Mouse (Mus musculus) G1E (cell line): ENCODE measurements around the gene Sh3pxd2a.

Experiments used
- CTCF ChIP-seq: IDR thresholded peaks from 2 replicates; pipeline ENCODE4 v1.5.1; 2012; ENCODE audit warnings: low read depth, low read length, inconsistent platforms, mixed read lengths
- GATA1 ChIP-seq: IDR thresholded peaks from 2 replicates; pipeline ENCODE4 v1.6.1; 2012; ENCODE audit warnings: borderline replicate concordance, low read length, inconsistent platforms, mixed read lengths
- GATA2 ChIP-seq: IDR thresholded peaks from 2 replicates; pipeline ENCODE4 v1.6.1; 2012; ENCODE audit warnings: low read depth, low read length, inconsistent platforms, borderline replicate concordance
- POLR2AphosphoS5 ChIP-seq: IDR thresholded peaks from 2 replicates; pipeline ENCODE4 v1.6.1; 2012; ENCODE audit warnings: low read depth, low read length, inconsistent platforms; ENCODE audit not compliant: insufficient replicate concordance
- TAL1 ChIP-seq: conservative IDR thresholded peaks from 2 replicates; pipeline ENCODE4 v1.6.1; 2012; ENCODE audit warnings: low read depth, low read length, inconsistent platforms, mixed read lengths

DNA sequence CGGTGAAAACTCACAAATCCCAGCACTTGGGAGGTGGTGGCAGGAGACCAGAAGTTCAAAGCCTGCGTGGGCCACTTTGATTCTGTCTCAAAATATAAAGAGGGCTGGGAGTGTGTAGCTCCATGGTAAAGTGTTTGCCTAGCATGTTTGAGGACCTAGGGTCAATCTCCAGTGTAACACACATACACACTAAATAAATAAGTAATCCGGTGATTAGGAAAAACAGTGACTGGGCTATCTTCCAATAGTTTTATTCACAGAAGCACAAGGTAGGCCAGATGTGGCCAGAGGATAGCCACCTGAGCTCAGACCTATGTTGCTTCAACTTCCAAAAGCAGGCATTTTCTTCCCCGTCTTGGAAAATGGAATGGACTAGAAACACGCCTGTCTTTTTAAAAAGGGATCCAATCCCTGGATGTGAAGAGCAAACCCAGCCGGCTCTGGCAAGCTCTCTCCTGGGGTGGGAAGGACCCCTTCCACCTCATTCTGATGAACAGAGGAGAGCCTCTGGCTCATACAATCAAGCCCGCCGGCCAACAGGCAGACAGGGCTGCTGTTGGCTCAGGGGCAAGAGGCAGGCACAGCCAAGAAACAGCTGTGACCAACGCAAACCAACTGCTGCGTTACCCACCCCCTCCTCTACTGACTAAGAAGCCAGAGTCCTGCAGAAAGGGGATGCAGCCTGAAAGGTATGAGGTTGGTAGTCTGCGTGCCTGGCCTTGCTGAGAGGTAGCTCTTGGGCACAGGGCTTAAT lies 140.9 kb downstream of the Sh3pxd2a start:
- TF ChIP-seq CTCF (no peak), GATA1 (no peak), TAL1 (no peak), POLR2AphosphoS5 (no peak), GATA2 (no peak)
